Mouse (Mus musculus): Measurements from ENCODE around the gene Ppp2r5d.

Ppp2r5d gene

DNA sequence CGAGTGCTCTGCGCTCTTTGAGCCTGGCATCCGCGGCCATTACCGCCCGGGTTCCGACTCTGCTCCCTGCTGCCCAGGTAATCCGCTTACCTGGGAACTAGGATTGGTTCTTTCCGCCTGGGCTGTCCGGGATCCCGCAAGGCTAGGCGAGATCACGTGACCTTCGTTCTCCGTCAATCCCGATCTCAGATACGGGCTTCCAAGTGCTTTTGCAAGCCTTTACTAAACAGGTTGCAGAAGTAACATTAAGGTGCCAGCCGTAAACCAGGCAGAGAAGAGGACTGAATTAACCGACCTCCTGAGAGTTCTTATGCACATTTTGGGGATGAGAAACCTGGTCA lies 58.6 kb downstream of the Ppp2r5d start:
- in situ Hi-C loops (cut with MboI, MseI), result no loop called here

DNA sequence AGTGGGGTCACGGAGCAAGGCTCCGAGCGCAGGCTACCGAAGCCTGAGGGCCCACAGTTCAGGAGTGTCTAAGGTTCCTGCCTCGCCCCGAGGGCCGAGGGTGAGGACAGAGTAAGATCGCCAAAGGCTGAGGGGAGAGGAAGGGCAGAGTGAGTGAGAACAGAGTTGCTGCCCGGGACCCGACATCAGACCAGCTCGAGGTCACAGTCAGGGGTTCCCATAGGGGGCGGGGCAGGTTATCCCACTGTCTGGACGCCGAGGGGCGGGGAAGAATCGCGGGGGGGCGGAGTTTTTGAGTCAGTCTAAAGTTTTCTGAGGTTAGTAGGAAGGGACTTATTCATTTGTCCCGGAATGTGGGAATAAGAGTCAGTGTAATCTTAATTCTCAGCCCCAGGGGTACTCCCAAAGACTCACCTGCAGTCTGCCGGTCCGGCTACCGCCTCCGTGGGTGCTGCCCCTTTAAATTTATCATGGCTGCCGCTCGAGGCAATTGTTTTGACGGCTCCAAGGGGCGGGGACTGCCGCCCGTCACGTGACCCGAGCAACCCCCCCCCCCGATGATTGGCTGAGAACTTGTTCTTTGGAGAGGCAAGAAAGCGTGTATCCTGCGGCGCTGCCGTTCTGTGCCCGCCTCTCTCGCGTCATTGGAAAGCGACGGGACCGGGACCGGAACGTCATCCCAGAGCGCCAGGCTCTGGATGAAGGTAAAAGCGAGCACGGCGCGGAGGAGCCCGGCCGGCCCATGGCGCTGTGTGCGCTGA lies 59.2 kb downstream of the Ppp2r5d start, which contains the start of the genes Klc4 and Mrpl2:
Gene Klc4 (minus strand): TSS at position 462 of the 761 bp plus-strand sequence.
Gene Mrpl2 (plus strand): TSS at position 669 of the 761 bp plus-strand sequence.
- in situ Hi-C loops (cut with MboI, MseI), result no loop called here

- in situ Hi-C loops (cut with MboI, MseI), result no loop called here
These were observed 59.9 kb downstream of the Ppp2r5d start for GRCm38 (mm10) chr17:46644916-46645475.

GRCm38 (mm10) chr17:46644152-46644805 lies 60.6 kb downstream of the Ppp2r5d start:
- in situ Hi-C loops (cut with MboI, MseI), result no loop called here

DNA sequence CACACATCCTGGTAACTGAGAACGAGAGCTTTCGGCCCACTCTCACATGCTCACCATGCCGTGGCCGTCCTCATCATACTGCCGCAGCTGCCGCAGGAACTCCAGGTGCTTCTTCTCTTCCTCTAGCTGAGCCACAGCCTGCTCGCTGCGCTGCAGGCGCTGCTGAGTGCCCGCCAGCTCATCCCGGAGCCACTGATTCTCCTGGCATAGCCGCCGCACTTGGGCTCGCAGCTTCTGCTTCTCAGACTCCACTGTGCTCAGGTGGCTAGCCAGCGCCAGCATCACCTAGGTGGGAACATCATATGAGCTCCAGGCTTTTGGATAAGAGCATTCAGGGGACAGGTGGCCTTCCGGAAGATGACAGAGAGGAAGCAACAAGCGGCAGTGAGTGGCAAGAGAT lies 62.9 kb downstream of the Ppp2r5d start:
- in situ Hi-C loops (cut with MboI, MseI), result no loop called here

DNA sequence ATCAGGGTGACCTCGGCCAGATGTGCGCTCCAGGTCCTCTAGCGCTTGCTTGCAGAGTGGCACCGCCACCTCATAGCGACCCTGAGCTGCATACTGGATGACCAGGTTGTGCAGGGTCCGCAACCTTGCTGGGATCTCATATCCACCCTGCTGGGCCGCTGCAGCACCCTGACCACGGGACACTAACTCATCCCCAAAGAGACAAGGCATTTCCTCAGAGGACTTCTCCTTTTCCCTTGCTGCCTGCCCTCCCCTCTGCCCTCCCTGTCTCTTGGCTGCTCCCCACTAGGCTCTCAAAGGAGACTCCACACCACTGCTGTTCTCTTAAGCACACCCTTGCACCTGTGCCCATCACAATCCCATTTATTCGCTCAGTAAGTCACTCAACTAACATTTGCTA lies 65.0 kb downstream of the Ppp2r5d start:
- in situ Hi-C loops (cut with MboI, MseI), result no loop called here

GRCm38 (mm10) chr17:46636831-46637523 lies 67.9 kb downstream of the Ppp2r5d start:
- in situ Hi-C loops (cut with MboI, MseI), result no loop called here

All from regulatory T cell (primary cell).